Mouse (Mus musculus): ENCODE results near the gene Cnksr3. TPM values are rescaled to one million over a fixed set of nuclear protein-coding genes. Genes with fewer than 3 reads are reported as not detected.

Gene Cnksr3
- polyA plus RNA-seq (2015; fragmentation: Nextera tagmentation; extraction: Ambion mirVana) = 2.0 and 3.4 TPM in 2 replicates

DNA sequence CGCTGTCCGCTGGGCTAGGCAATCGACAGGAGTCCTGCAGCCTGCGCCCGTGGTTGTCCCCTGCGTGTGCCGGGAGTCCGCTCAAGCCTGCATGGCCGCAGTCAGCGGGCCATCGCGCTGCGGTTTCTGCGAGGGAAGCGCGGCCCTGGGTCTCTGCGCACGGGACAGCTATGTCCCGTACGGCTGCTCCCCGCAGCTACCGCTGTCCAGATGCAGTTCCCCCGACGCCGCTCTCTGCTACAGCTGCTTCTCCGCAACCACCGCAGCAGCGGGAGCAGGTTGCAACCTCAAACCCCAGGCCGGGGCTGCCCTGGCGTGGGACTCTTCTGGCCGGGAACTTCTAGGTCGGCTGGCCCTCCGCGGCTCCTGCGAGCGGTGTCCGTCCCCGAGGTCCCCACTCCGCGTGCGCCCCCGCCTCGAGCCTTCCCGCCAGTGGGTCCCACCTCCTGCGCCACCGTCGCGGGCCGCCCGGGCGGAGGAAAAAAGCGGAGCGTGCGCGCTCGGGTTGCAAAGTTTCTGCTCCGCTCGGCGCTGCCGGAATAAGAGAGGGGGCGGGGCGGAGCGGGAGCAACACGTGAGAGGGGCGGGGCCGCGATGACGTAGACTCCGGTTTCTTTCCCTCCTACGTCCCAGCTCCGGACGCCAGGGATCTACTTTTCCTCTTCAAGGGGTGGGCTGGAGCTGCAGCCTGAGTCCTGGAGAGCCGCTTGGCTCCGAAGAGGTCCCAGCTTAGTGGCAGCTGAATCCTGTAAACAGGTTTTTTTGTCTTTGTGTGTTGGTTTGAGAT lies at the start of gene Cnksr3:
Gene Cnksr3 (minus strand): TSS at position 542 of the 787 bp plus-strand sequence.
- H3K4me1 ChIP-seq (replicated peaks; ENCODE audit: control insufficient read depth, insufficient read depth, low read length) = peaks cover 12% of the 10 kb centered on the region
- under 1% methylated on average over 74 of the region's 74 CpGs for WGBS
- peak; percentile 90 for ATAC-seq
- peak within 1 kb of the TSS; percentile 75 for H3K4me3 ChIP-seq (replicated peaks; ENCODE audit: low read length)
- no peaks in the 10 kb centered on the region for H3K9me3 ChIP-seq (ENCODE audit: control insufficient read depth, low read length)
- H3K4me2 ChIP-seq (ENCODE audit: low read length) = peak within 1 kb of the TSS; percentile 88
- H3K36me3 ChIP-seq (ENCODE audit: control insufficient read depth, insufficient read depth) = no peaks in the 10 kb centered on the region
- H3K9ac ChIP-seq (replicated peaks; ENCODE audit: low read depth, low read length) = peak within 1 kb of the TSS; percentile 59
- H3K27me3 ChIP-seq (replicated peaks; ENCODE audit: control insufficient read depth, insufficient read depth, low read length) = no peaks in the 10 kb centered on the region
- H3K27ac ChIP-seq (ENCODE audit: low read length) = peak within 1 kb of the TSS; percentile 57; the same call in 1 of the 2 replicates

DNA sequence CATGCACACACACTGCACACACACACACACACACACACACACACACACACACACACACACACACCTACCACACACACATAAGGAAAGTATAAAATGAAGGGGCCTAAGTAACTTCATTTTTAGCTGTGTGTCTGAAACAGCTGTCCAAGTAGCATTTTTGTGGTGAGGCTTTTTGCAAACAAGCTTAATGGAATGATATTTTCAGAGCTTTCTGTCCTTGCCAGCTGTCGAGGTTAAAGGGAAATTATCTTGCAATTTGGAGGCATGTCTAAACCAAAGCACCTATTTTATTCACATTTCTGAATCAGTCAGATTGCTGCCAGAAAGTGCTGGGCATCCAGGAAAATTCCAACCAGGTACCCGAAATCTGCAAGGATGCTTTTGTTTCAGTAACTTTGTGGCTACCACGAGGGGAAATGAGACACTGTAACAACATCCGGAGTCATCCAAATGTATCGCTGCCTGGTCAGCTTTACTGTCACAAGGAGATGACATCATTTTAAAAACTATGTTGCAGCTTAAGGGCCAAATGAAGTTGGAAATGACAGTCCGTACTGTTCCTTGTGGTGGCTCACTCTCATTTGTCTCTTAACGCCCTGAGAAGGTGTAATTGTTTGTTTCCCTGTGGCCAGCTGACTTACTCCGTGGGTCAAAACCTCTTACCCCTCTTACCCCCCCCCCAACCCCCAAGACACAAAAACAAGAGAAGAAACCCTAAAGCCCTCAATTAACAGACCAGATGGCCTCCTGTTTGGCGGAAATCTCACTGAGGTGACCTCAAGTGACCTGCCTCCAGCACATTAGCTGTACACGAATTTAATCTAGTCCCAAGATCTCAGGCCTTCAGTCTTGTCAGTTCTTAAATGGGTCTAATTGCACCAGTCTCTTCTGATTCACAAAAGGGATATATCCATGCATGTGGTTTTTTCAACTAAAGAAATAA lies 48.4 kb upstream of the Cnksr3 start:
- Histone ChIP-seq H3K27me3 (replicated peaks; ENCODE audit: control insufficient read depth, insufficient read depth, low read length) (no peaks in the 10 kb centered on the region), H3K4me1 (replicated peaks; ENCODE audit: control insufficient read depth, insufficient read depth, low read length) (0 out of 2 replicates have a peak, but pooled peaks cover under 1% of the 10 kb centered on the region), H3K27ac (ENCODE audit: low read length) (no peak overlapping the region), H3K4me2 (ENCODE audit: low read length) (no peak overlapping the region), H3K36me3 (ENCODE audit: control insufficient read depth, insufficient read depth) (no peaks in the 10 kb centered on the region), H3K9me3 (ENCODE audit: control insufficient read depth, low read length) (no peaks in the 10 kb centered on the region), H3K9ac (replicated peaks; ENCODE audit: low read depth, low read length) (no peak overlapping the region), H3K4me3 (replicated peaks; ENCODE audit: low read length) (no peak overlapping the region)
- WGBS = 60% methylated on average over 10 of the region's 10 CpGs
- ATAC-seq = no peak

DNA sequence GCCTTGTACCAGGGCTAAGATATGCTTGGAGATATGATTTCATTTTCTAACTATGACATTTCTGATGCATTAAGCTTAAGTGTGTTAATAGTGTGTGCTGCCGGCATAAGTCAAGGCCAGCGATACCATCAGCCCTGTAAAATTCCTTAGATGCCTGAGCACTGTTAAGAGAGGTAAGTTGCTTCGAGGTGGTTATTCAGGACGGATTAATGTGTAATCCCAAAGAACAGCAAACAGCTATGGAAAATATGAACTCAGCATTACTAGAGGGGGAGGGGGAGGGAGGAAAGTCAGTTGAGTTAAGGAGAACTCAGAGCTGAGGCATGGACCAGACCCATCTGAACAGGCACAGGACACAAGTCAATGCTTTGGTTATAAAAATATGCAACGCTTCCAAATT lies 46.6 kb upstream of the Cnksr3 start:
- Histone ChIP-seq H3K27ac (ENCODE audit: low read length) (no peak overlapping the region), H3K9ac (replicated peaks; ENCODE audit: low read depth, low read length) (no peak overlapping the region), H3K36me3 (ENCODE audit: control insufficient read depth, insufficient read depth) (no peaks in the 10 kb centered on the region), H3K9me3 (ENCODE audit: control insufficient read depth, low read length) (no peaks in the 10 kb centered on the region), H3K4me3 (replicated peaks; ENCODE audit: low read length) (no peak overlapping the region), H3K27me3 (replicated peaks; ENCODE audit: control insufficient read depth, insufficient read depth, low read length) (no peaks in the 10 kb centered on the region), H3K4me2 (ENCODE audit: low read length) (no peak overlapping the region), H3K4me1 (replicated peaks; ENCODE audit: control insufficient read depth, insufficient read depth, low read length) (no peaks in the 10 kb centered on the region)
- ATAC-seq = no peak
- WGBS = 90% methylated on average over 5 of the region's 5 CpGs

DNA sequence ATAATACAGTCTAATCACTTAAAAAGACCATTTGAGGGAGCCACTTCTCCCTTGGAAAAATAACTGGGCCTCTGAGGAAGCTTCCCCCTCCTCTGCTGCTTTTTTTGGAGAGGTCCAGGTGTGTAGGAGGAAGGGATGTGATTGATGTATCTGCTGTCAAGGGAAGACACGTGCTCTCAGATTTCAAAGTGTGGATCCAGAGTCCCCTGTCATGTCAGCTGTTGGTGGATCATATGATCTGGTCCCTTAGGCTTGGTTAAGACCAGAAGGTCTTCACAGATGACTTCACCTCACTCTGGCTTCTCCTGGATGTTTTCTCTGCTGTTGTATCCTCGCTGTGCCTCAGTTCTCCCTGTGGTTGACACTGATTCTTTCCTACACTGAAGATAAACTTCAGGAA lies 38.4 kb upstream of the Cnksr3 start:
- no peak for ATAC-seq
- 90% methylated on average over 2 of the region's 2 CpGs for WGBS
- Histone ChIP-seq H3K27ac (ENCODE audit: low read length) (no peak overlapping the region), H3K4me2 (ENCODE audit: low read length) (no peak overlapping the region), H3K9me3 (ENCODE audit: control insufficient read depth, low read length) (no peaks in the 10 kb centered on the region), H3K36me3 (ENCODE audit: control insufficient read depth, insufficient read depth) (no peaks in the 10 kb centered on the region), H3K4me1 (replicated peaks; ENCODE audit: control insufficient read depth, insufficient read depth, low read length) (no peaks in the 10 kb centered on the region), H3K27me3 (replicated peaks; ENCODE audit: control insufficient read depth, insufficient read depth, low read length) (no peaks in the 10 kb centered on the region), H3K9ac (replicated peaks; ENCODE audit: low read depth, low read length) (no peak overlapping the region), H3K4me3 (replicated peaks; ENCODE audit: low read length) (no peak overlapping the region)

DNA sequence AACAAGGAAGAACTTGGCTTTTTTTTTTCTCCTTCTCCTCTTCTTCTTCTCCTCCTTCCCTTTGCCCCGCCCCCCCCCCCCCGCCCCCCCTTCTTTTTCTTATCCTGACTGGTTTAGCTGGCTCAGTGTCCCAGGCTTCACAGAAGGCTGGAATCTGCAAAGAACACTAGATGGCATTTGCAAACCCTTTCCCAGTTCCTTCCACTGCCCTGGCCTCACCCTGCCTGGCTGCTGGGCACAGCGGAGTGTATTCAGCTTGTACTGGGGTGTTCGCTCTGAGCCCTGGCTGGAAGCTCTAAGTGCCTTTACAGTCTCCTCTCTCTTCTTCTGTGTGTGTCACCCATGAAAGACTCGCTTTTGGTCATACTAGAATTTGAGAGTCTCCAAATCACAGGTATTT lies 22.6 kb upstream of the Cnksr3 start:
- H3K9ac ChIP-seq (replicated peaks; ENCODE audit: low read depth, low read length) = no peak overlapping the region
- no peaks in the 10 kb centered on the region for H3K27me3 ChIP-seq (replicated peaks; ENCODE audit: control insufficient read depth, insufficient read depth, low read length)
- H3K4me1 ChIP-seq (replicated peaks; ENCODE audit: control insufficient read depth, insufficient read depth, low read length) = no peaks in the 10 kb centered on the region; the same call in 1 of the 2 replicates
- H3K27ac ChIP-seq (ENCODE audit: low read length) = no peak overlapping the region
- peak; percentile 23; the same call in 1 of the 2 replicates for ATAC-seq
- H3K4me3 ChIP-seq (replicated peaks; ENCODE audit: low read length) = no peak overlapping the region
- no peaks in the 10 kb centered on the region for H3K9me3 ChIP-seq (ENCODE audit: control insufficient read depth, low read length)
- no peaks in the 10 kb centered on the region for H3K36me3 ChIP-seq (ENCODE audit: control insufficient read depth, insufficient read depth)
- no peak overlapping the region for H3K4me2 ChIP-seq (ENCODE audit: low read length)
- WGBS = 19% methylated on average over 3 of the region's 5 CpGs

DNA sequence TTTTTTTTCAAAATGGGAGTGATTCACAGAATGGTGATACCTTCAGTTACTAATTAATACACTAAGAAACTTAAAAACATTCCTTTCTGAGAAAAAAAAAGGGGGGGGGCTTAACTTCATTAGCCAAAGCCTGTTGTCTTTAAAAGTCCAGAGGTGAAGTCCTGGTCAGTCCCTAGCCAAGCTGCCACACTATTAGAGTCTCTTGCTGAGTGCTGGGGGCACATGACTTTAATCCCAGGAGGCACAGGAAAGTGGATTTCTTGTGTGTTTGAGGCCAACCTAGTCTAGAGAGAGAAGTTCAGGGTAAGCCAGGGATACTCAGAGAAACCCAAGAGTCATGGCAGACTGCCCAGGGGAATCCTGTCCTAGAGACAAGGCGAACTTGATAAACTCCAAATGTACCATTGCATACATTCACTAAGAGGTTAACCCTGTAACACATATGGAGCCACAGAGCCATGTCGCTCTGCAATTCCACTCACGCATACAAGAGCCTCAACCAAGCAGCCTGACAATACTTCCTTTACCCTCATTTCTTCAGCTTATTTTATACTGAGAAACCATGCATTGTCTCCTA lies 5.6 kb upstream of the Cnksr3 start:
- H3K4me2 ChIP-seq (ENCODE audit: low read length) = no peak overlapping the region
- 74% methylated on average over 3 of the region's 3 CpGs for WGBS
- no peak for ATAC-seq

DNA sequence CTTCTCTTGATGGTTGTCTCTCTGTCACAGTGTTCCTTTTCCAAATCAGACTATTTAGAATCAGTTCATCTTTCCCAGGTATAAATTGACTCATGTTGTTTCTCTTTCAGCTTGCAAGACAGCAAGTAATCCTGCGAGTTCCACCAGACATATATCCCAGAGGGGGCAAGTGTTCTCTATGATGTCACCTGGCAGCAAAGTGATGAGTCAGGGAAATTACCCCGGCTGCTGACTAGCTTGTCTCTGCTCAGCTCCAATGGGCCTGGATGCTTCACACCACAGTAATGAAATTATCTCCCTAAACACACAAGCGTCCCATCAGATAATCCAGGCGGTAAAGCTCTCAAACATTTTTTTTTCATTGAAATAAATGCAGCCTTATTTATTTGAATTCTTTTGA lies 2.7 kb upstream of the Cnksr3 start:
- WGBS = 73% methylated on average over 4 of the region's 4 CpGs
- no peaks in the 10 kb centered on the region for H3K9me3 ChIP-seq (ENCODE audit: control insufficient read depth, low read length)
- ATAC-seq = no peak
- H3K4me1 ChIP-seq (replicated peaks; ENCODE audit: control insufficient read depth, insufficient read depth, low read length) = peaks cover 12% of the 10 kb centered on the region
- H3K27ac ChIP-seq (ENCODE audit: low read length) = no peak overlapping the region
- no peaks in the 10 kb centered on the region for H3K36me3 ChIP-seq (ENCODE audit: control insufficient read depth, insufficient read depth)
- no peak overlapping the region for H3K9ac ChIP-seq (replicated peaks; ENCODE audit: low read depth, low read length)
- H3K4me2 ChIP-seq (ENCODE audit: low read length) = no peak overlapping the region
- H3K27me3 ChIP-seq (replicated peaks; ENCODE audit: control insufficient read depth, insufficient read depth, low read length) = no peaks in the 10 kb centered on the region
- no peak overlapping the region for H3K4me3 ChIP-seq (replicated peaks; ENCODE audit: low read length)

More for the DNA sequence above, 5.6 kb upstream of the Cnksr3 start:
- Histone ChIP-seq H3K4me1 (replicated peaks; ENCODE audit: control insufficient read depth, insufficient read depth, low read length) (peaks cover 2% of the 10 kb centered on the region; the same call in 1 of the 2 replicates), H3K9ac (replicated peaks; ENCODE audit: low read depth, low read length) (no peak overlapping the region), H3K9me3 (ENCODE audit: control insufficient read depth, low read length) (no peaks in the 10 kb centered on the region), H3K4me3 (replicated peaks; ENCODE audit: low read length) (no peak overlapping the region), H3K27ac (ENCODE audit: low read length) (no peak overlapping the region), H3K36me3 (ENCODE audit: control insufficient read depth, insufficient read depth) (no peaks in the 10 kb centered on the region), H3K27me3 (replicated peaks; ENCODE audit: control insufficient read depth, insufficient read depth, low read length) (no peaks in the 10 kb centered on the region)

DNA sequence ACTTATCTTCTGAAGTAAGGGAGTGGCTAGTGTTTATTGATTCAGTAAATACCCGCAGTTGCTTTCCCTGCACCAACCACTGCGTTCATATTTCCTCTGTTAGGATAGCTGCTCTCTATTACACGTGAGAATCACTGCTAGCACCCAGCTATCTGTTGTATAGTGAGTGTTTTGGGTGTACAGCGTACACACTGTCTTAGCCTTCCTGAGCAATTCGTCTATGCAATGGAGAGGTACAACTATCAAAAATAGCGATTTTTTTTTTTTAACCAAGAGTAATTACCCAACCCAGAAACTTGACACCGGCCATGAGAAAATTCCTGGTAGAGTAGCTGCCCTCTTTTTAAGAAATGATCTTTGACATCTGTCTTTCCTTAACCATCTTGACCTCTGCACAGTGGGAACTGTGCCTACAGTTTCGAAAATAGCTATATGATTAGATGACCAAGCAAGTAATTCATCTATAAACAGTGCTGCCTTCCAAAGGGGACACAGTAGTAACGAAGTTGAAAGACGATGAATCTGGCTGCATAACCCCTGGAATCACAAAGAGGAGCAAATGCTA lies 1.1 kb upstream of the Cnksr3 start:
- 56% methylated on average over 10 of the region's 10 CpGs for WGBS
- no peak overlapping the region for H3K4me3 ChIP-seq (replicated peaks; ENCODE audit: low read length)

More for the DNA sequence above, 1.1 kb upstream of the Cnksr3 start:
- ATAC-seq = no peak
- H3K4me1 ChIP-seq (replicated peaks; ENCODE audit: control insufficient read depth, insufficient read depth, low read length) = peaks cover 12% of the 10 kb centered on the region
- no peaks in the 10 kb centered on the region for H3K27me3 ChIP-seq (replicated peaks; ENCODE audit: control insufficient read depth, insufficient read depth, low read length)
- no peak overlapping the region for H3K9ac ChIP-seq (replicated peaks; ENCODE audit: low read depth, low read length)
- H3K27ac ChIP-seq (ENCODE audit: low read length) = no peak overlapping the region
- H3K4me2 ChIP-seq (ENCODE audit: low read length) = peak overlapping the region; percentile 88
- H3K36me3 ChIP-seq (ENCODE audit: control insufficient read depth, insufficient read depth) = no peaks in the 10 kb centered on the region
- H3K9me3 ChIP-seq (ENCODE audit: control insufficient read depth, low read length) = no peaks in the 10 kb centered on the region
